Mouse (Mus musculus): ENCODE measurements around the gene Agap1.

Gene Agap1

DNA sequence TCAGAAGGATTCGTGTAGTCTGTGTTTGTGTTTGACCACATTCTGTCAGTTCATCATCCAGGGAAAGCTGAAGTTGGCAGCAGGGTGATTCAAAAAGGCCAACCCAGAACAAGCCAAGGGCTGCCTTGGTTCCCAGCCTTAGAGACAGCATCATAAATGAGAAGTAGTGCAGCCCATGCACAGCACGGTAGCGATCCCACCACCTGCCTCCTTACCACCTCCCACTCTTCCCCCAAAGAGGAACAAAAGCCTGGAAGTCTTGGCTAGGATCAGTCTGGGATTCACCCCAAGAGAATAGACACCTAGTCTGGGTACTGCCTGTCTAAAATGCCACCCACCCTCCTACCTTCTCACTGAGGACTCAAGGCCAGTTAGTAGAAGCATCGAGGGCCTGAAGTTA, 390.9 kb downstream of the Agap1 start:
- DNase-seq (ENCODE audit: low spot score in 2 of 2): no peak

DNA sequence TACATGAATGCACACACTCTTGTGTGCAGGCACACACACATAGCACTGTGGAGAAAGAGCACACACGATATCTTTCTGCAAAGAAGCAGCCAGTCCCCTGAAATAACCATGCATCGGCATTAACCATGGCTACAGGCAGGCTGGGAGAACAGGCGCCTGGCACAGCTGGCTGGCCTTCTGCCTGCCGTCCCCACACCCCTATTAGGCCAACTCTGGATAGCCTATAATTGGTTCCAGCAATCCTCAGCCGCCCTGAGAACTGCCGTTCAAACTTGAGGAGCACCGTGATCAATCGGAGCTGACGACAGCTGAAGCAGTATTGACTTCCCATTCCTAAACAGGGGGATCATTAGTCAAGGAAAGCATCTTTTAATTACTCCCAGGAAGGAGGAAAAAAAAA, 391.5 kb downstream of the Agap1 start:
- DNase-seq (ENCODE audit: low spot score in 2 of 2): peak in 1 of 2 experiments; percentile 6

DNA sequence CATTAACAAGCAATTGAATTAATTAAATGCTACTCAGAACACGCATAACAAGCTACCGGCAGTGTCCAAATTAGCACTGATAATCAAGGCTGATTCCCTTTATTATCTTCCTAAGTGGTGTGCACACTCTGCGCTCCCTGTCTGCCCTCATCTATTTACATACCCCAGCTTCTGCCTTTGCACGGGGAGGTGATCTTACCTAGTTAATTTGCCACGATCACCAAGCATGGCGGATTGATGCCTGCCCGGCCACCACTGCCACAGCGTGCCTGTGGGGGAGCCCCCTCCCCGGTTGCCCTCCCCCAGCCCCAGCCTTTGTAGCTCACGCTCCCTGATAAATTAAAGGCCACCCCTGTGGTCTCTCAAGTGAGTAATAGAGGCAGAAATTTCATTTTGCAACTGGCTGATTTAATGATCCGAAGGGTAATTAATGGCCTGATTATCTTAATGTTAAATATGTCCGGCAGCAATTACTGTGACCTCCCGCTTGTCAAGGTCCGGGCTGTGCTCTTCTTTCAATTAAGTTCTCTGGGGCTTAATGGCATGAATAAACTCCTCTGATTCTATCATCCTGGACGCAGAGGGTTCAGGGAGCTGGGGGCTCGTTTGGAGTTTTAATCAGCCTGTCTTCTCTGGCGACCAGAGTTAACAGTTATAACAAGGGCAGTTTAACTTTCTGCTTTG, 393.9 kb downstream of the Agap1 start:
- no peak for DNase-seq (ENCODE audit: low spot score in 2 of 2)

DNA sequence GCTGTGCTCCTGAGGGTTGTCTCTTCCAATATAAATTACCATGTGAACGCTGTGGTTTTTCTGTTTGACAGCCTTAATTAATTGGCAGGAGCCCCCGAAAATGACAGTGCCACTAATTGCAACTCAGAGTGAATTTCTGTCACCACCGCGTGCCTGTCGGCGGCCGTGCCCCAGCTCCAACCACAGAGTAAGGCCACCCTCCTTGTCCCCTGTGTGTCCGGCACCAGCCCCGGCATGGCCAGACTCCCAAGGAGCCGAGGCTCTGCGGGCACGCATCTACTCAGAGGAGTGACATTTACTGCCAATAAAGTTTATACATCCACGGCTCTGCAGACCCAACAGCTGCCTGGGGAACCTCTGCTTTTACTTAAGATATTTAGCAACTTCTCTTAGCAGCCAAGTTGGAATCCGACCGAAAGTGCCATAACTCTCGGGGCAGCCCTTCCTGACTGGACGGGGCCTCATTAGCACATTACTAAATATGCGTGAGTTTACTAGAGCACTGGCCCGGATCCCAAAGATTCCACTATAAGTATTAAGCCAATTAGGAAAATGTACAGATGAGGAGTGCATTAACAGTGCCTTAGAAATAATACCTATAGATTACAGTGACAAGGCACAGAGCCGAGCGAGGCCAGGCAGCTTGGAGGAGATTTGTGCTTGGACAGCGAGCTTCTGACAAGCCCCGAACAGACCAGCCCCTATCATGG, 394.7 kb downstream of the Agap1 start:
- no peak for DNase-seq (ENCODE audit: low spot score in 2 of 2)

DNA sequence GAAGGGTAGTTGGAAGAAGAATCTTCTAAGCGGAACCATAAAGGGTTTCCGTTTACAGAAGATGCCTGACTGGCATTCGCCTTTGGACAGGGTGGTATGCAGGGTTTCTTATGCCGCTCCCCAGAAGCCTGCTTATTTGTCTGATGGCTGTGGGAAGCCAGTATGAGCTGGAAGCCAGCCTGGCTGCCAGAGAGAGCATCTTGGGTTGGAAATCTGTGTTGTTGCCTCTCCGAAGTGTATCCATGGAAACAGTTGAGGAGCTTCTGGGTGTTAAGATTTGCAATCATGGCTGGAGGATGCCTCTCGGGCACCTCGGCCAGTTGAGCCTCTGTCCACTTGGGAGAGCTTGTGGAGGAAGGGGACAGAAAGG, 395.2 kb downstream of the Agap1 start:
- no peak for DNase-seq (ENCODE audit: low spot score in 2 of 2)

DNA sequence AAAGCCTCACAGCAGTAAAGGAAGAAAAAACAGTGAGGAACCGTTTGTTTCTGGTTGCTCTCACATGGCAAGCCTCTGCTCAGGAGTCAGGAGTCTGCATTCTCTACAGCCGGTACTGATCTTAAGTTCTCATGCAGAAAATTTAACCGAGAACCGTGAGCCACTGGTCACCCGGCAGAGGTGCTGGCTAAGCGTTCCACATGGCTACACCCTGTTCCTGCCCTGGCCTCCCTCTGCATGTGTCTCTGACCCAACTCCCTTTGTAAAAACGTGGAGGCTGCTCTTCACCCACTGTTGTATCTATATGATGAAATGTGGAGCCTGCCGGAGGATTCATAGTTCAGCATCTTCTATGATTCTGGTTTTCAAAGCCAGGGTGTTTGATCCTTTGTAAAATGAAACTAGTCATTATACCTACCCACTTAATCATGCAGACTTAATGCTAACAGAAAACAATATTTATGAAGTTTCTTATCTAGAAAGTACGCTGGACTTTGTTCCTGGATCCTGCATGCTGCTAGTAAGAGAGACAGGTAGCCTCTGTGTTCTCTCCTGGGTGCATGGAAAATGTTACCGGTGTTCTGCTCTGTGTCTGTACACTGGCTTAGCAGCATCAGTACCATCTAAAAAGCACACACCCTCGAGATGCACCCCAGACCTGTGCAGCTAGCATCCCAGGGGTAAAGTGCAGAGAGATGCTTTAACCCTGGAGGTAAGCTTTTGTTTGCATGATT, 396.2 kb downstream of the Agap1 start:
- DNase-seq (ENCODE audit: low spot score in 2 of 2): no peak

DNA sequence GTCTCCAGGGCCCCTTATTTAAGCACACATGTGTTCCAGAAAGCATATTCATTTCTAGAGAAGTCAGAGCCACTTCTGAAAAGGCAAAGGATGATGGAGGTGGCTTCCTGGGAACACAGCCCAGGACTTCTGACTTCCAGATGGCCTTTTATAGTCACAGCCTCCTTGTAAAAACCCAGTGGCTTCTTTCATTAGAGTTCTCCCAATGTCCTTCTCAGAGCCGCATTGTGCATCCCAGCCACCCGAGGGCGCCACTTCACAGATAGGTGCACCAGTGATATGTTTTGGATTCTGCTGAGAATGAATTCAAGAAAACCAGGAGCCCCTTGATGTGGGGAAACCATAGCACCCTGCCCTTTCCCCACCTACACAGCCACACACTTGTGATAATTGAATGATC, 404.6 kb downstream of the Agap1 start:
- DNase-seq (ENCODE audit: low spot score in 2 of 2): peak; percentile 19 to 32

DNA sequence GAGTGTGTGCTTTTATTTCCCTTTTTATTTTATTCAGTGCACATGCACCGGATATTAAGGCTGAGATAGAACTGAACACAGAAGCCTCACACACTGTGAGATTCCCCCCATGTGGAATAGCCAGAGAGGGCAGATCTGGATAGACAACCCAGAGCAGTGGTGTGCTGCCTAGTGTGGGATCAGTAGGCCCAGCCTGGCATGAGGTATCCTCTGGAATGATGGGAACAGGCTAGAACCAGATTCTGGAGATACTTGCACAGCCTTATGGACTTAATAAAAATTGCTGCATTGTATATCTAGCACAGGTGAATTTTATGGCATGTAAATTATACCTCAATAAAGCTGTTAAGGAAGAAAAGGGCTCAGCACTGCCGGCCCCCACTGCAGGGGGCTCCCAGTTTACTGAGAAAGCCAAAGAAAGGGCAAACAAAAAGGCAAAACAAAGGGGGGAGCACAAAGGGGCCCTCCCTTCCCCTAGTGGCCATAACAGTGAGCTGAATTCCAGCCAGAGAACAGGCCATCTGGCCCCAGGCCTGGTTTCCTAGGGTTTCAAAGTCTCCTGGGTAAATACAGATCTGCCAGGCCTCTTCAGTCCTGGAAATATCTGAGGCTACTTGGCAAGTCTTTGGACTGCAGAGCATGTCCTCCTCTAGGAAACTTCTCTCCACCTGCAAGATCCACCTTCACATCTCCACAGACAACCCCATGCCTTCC, 405.6 kb downstream of the Agap1 start:
- DNase-seq (ENCODE audit: low spot score in 2 of 2): peak; percentile 73 to 80

DNA sequence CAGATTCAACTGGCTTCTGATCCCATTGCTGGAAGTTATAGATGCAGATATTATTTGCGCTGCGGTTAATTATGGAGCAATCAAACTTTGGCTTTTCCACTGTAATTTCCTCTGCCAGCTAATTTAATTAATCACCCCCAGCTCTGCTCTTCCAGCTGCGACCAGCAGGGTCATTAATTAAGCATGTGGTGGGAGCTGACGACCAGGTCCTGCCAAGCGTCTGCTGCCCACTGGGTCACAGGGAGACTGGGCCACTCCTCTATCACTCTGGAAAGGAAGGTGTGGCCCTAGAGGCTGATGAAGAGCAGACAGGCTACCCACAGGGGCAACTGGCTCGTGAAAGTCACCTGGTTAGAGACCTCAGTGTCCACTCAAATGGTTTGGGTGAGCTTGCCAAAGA, 411.2 kb downstream of the Agap1 start:
- DNase-seq (ENCODE audit: low spot score in 2 of 2): no peak

DNA sequence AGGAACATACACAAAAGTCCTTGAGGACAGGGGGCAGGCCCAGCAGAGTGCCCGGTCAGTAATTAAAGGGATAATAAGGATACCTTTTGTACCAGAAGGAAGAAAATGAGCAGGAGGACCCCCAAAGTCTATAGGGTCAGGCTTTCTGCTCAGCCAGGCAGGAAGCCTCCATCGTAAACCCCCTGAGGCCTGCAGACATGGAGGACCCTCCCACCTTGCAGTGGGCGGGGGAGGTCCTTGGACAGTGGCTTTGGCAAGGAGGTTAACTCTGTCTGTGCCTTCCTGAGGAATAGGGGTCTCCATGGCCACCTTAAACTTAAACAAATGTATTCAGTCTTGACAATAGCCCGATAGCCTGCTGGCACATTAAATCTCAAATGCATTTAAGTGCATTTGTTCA, 413.2 kb downstream of the Agap1 start:
- DNase-seq (ENCODE audit: low spot score in 2 of 2): no peak

DNA sequence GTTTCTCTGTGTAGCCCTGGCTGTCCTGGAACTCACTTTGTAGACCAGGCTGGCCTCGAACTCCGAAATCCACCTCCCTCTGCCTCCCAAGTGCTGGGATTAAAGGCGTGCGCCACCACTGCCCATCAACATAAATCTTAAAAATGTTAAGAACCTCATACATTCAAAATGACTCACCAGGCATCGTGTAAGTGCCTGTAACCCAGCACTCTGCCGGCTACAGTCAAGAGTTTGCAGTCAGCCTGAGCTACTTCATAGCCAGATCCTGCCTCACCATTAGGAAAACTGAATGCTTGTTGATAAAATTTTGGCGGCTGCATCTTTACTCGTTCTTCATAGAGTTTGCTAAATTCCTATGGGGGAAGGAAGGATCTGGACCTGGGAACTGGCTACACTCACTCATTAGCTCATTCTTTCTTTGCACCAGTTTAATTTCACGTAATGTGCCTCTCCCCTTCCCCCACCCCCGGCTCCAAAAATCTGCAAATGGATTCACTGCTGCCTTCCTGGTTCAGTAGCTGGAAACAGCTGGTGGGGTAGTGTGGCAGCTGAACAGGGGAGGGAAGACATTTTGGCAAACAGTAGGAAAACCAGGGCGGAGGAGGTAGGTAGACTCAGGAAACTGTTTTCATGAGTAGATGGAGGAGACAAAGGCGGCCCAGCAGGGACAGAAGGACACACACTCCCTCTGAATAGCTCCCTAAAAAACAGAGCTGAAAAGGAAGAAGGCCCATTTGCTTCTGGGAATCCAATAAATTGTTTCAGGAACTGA, 415.7 kb downstream of the Agap1 start:
- peak; percentile 8 to 30 for DNase-seq (ENCODE audit: low spot score in 2 of 2)

DNA sequence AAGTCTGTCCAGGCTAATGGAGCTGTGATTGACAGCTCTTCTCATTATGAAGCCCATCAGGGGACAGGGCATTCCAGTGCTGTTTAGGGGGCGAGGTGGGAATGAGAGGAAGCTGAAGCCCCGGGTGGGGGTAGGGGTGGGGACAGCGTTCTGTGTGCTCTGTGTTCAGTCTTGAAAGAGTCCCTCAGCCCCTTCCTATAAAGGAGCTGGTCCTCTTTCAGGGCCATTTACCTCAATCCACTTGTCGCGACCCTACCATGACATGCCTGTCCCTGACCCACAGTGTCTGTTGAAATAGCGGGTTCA, 416.3 kb downstream of the Agap1 start:
- DNase-seq (ENCODE audit: low spot score in 2 of 2): no peak

DNA sequence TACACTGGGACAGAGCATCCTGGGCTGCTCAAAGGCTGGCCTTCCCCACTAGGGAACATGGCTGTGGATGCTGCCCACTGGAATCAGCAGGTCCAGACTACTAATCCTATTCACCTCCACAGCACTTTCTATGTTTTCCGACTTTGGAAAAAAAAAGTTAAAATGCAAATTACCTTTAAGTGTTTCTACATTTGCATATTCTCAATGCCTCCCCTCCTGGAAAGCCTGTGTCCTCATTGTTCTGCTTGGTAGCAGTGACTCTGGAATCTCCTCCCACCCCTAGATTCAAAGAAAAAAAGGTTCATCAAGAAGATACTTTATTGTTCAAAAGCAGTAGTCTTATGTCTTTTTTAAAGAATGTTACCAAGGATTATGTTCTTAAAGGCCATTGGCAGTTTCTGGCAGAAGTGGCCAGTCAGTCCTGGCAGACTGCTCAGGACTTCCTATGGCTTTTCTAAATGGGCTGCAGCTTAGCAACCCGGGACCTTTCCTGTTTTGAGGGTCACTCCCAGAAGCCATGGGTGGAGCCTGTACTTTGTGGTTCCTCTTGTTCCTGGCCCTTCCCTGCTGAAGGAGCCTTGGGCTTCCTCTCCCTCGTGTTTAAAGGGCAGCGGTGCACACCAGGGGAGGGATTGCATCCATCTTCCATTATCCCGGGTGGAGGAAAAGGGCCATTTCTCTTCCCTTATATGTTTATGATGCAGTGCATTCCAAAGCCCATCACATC, 421.9 kb downstream of the Agap1 start:
- DNase-seq (ENCODE audit: low spot score in 2 of 2): peak; percentile 74 to 83

DNA sequence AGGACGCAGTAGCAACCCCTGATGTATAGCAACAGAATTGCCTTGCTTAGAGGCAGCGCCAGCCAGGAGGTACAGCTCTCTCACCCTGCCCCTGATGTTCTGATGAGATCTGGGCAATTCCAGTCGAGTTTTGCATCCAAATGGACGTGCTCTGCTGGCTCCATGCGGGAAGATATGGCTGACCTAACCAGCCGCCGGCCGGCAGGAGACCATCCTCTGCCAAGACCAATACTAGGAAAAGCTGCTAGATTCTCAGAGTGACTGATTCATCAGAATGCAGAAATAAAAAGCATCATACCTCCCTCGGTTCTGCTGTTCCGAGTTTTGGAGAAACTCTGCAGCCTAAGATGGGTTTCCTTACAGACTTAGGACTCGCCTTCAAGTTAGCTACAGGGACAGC, 423.9 kb downstream of the Agap1 start:
- no peak for DNase-seq (ENCODE audit: low spot score in 2 of 2)

DNA sequence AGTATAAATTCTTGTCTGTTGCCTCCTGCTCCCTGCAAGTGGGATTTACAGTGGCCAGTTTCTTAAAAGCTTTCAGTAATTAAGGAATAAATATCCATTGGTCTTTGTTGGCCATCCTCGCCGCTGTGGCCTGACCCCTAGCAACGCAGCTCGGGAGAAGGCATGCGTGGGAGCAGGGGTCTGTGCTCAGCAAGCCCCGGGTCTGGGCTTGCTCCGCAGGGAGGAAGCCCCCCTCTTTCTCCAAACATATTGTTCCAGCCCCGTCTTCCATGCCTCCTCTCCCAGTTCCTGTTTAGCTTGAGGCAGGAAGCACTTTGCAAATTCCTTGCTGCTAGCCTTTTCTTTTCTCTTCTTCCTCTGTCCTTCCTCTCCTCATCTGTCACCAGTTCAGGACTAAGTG, 425.6 kb downstream of the Agap1 start:
- DNase-seq (ENCODE audit: low spot score in 2 of 2): no peak

DNA sequence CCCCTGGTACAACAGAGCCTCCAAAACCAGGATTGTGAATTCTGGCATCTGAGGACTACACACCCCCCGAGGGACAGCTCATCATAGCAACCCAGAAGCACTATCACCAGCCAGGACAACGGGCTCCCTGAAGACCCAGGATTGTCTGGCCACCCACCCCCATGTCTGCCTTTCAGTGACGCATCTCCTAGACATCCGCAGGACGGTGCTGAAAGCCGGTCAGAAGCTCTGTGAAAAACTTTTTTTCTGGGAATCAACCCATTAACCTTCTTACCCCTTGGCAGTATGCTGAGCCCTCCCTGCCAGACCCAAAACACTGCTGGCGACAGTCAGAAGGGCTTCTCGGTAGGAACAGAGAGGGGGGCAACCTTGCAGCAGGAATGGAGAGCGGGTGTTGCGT, 426.2 kb downstream of the Agap1 start:
- DNase-seq (ENCODE audit: low spot score in 2 of 2): no peak

DNA sequence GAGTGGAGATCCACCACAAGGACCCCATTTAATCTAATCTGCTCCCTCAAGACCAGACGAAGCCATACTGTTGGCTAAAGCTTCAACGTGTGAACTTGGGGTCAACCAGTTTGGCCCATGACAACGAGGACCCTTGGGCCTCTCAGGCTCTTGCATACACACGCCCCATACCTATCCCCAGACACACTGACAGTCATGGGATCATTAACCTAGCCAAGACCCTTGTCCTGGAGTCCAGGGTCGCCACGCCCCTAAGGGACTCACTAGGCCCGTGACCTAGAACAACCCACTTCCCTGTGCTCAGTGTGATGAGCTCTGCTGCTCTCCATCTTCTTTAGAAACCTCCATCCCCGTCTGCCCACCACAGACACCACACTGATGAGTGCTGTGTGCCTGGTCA, 429.7 kb downstream of the Agap1 start:
- DNase-seq (ENCODE audit: low spot score in 2 of 2): no peak

DNA sequence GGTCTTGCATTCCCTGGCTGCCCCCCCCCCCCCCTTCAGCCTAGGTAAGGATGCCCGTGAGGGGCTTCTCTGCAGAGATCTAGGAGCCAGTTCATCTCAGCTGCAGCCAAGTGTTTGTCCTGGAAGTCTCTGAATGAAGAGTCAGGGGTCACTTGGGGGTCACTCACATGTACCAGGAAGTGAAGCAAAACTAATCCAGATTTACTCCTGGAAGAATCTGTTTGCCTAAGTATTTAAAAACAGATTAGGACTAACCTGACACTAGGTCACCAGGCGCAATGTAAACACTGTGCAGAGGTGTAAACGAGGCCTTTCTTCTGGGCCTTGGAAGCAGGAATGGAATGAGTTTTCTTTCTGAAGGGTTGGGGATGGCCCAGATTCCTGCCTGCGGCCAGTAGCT, 431.1 kb downstream of the Agap1 start:
- no peak for DNase-seq (ENCODE audit: low spot score in 2 of 2)

DNA sequence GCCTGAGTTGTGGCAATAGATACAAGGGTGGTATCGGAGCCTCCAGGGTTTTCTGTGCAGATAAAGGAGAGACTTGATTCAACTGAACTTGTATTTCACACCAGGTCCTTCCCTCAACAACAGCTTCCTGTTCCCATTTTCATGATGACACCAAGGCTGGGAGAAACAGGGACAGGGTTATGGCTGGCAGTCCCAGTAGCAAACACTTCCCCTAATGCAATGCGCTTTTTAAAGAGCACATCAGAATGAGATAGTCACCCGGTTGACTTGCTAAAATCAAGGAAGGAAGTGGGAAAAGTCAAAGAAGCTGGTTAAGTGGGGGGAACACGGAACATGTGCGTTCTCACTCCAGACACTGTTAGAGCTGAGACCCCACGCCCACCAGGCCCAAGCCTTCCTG, 436.8 kb downstream of the Agap1 start:
- no peak for DNase-seq (ENCODE audit: low spot score in 2 of 2)

DNA sequence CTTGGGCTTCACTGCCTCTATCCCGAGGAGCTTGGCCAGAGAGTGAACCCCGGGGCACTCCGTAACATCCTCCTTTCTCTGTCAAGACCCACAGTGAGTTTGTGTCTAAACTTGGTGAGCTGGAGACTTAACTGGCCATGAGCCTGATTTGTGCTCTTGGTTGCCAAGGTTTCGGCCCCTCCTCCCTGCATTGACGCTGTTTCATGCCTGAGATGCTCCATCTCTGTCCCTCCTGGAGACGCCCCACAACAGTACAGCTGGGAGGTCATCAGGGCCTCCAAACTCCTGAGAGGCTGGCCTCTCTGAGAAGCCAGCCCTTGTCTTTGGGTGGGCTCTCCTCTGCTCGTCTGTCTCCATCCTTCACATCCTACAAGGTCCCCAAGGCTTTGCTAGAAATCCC, 437.7 kb downstream of the Agap1 start:
- DNase-seq (ENCODE audit: low spot score in 2 of 2): no peak

DNA sequence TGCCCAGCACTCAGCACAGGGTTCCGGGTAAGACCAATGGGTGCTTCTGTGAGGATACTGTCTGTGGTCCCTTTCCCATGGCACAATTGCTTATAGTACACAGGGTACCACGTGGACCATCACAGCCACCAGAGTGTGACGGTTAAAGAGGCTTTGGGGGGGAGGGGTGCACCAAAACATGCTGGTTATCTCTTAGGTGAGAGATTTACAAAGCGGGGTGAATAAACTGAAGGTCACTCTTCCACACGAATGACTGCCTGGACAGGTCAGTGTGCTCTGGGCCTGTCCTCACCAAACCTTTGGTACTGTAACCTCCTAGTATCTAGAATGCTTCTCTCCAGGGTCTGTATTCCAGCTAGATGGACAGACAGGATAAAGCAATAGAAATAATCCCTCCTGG, 441.2 kb downstream of the Agap1 start:
- no peak for DNase-seq (ENCODE audit: low spot score in 2 of 2)

Data from heart, adult 9 months (tissue).